Mouse (Mus musculus): ENCODE results near the gene Gm45208.
"Not testable (repeated sequence)": the region's sequence is repeated elsewhere in the genome, so short reads cannot be mapped to it uniquely, and the experiment has no call there.

Gm45208 gene

GRCm38 (mm10) chrX:7727176-7727575 is 5.1 kb downstream of the Gm45208 start:
- DNase-seq (ENCODE audit: low spot score in 2 of 2) = no peak

DNA sequence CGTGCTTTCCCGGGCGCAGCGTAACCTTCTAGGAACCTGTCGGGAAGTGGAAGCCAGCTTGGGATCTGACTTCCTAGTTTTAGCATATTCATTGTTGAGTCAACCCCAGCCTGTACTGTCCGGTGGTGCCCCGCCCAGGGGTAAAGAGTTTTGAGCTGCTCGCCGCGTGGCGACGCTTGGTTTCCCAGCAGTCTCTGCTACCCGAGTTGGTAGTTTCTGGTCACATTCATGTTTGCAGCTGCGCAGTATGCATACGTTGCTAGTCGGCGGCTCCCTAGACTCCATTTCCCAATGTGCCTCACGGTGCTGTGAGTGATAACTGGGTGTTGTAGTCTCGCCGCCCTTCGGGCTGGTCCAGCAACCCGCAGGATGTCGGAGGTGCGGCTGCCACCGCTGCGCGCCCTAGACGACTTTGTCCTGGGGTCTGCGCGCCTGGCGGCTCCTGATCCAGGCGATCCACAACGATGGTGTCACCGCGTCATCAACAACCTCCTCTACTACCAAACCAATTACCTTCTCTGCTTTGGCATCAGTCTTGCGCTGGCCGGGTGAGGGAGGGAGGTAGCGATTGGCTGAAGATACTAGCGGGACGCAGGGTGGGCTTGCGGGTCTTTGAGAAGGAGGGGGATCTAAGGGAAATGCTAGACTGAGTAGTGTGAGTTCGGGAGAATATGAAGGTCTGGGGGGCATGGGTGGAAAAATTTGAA is 6.3 kb downstream of the Gm45208 start, which contains the start of gene Praf2:
Praf2 (plus strand) TSS at position 225 of the 707 bp plus-strand sequence.
- peak; percentile 85 to 89 for DNase-seq (ENCODE audit: low spot score in 2 of 2)

DNA sequence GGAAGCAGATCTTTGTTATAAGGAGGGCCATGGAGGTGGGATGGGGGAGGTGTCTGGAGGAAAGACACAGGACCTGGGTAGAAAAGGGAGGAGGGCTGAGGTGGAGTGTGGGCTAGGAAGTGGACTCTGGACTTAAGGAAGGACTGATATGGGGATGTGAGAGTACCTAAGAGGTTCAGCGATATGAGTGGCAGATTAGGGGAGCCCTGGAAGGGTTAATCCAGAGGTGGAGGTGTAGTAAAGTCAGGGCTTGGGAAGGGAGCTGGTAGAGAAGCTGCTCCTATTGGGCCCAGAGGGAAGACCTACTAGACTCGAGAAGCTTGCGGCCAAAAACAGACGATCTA is 6.8 kb downstream of the Gm45208 start:
- no peak for DNase-seq (ENCODE audit: low spot score in 2 of 2)

- DNase-seq (ENCODE audit: low spot score in 2 of 2) = peak; percentile 29 to 39
These were observed 11.6 kb downstream of the Gm45208 start for GRCm38 (mm10) chrX:7733571-7734156.

GRCm38 (mm10) chrX:7739336-7740081 is 17.5 kb downstream of the Gm45208 start:
- DNase-seq (ENCODE audit: low spot score in 2 of 2) = no peak

DNA sequence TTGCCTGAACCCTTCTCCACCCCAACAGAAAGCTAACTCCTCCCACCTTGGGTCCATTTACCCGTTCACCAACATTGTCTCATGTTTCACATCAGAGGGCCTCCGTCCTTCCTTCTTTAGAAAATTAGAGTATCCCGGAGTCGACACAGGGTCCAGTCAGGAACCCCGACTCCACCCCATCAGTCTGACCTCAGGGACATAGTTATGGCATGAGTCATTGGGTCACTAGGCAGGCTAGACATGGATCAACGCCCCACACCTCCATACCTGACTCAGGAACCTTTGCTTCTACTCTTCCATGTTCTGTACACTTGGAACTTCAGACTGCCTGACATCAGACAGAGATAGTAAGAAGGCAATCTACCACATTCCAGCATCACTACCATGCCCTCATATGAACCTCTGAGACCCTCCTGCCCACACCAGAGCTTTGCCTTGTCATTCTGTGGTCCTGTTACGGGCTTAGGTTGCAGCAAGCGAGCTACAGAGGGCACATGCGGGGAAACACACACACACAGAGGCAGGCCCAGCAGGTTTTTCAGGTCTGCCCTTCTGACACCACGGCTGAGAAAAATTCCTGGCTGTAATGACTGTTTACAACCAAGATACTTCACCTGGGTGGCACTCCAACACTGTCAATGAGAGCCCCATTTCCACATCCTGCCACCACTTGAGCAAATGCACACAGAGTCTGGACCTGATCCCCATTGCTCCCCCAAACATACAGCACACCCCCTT is 18.2 kb downstream of the Gm45208 start:
- DNase-seq (ENCODE audit: low spot score in 2 of 2) = no peak

DNA sequence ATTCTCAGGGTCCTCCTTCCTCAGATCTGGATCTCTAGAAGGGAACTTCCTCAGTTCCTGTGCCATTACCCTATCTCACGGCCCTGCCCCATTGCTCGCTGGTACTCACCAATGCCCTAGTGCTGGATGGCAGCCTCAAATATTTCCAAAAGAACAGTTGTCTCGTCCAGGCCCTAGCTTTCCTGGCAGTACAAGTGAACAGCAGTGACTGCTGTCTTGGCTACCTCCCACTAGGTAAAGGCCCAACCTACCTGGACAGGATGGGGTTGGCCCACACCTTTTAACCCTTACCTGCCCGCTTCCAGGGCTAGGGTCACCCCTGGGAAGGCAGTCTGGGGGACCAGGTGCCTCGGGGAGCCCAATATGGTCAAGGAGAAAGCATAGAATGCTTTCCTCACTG is 19.1 kb downstream of the Gm45208 start:
- DNase-seq (ENCODE audit: low spot score in 2 of 2) = no peak

DNA sequence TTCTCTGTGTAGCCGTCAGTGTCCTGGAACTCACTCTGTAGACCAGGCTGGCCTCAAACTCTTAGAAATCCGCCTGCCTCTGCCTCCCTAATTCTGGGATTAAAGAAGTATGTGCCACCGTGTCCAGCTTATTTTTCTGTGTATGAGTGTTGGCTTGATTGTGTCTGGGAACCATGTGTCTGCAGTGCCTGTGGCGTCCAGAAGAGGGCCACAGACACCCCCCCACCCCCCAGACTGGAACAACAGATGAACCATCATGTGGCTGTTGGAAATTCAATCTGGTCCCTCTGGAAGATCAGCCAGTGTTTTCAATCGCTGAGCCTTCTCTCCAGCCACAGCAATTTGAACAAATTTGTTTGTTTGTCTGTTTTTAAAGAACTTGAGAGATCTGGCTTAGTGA is 21.4 kb downstream of the Gm45208 start:
- DNase-seq (ENCODE audit: low spot score in 2 of 2) = no peak

GRCm38 (mm10) chrX:7744940-7745339 is 22.9 kb downstream of the Gm45208 start:
- no peak for DNase-seq (ENCODE audit: low spot score in 2 of 2)

GRCm38 (mm10) chrX:7745429-7745828 is 23.4 kb downstream of the Gm45208 start:
- no peak for DNase-seq (ENCODE audit: low spot score in 2 of 2)

- peak; percentile 33 to 50 for DNase-seq (ENCODE audit: low spot score in 2 of 2)
These were observed 28.5 kb downstream of the Gm45208 start, which contains the start of gene Ccdc120 for GRCm38 (mm10) chrX:7750432-7751116. Gene Ccdc120, minus strand, starts transcription at chrX:7750905.

GRCm38 (mm10) chrX:7753627-7754026 is 31.6 kb downstream of the Gm45208 start:
- DNase-seq (ENCODE audit: low spot score in 2 of 2) = not testable (repeated sequence)

GRCm38 (mm10) chrX:7762137-7762920 is 40.3 kb downstream of the Gm45208 start, which contains the start of gene Tfe3:
Gene Tfe3, plus strand, starts transcription at chrX:7762560.
- peak; percentile 94 to 96 for DNase-seq (ENCODE audit: low spot score in 2 of 2)

GRCm38 (mm10) chrX:7762921-7763197 is 40.8 kb downstream of the Gm45208 start:
- no peak for DNase-seq (ENCODE audit: low spot score in 2 of 2)

DNA sequence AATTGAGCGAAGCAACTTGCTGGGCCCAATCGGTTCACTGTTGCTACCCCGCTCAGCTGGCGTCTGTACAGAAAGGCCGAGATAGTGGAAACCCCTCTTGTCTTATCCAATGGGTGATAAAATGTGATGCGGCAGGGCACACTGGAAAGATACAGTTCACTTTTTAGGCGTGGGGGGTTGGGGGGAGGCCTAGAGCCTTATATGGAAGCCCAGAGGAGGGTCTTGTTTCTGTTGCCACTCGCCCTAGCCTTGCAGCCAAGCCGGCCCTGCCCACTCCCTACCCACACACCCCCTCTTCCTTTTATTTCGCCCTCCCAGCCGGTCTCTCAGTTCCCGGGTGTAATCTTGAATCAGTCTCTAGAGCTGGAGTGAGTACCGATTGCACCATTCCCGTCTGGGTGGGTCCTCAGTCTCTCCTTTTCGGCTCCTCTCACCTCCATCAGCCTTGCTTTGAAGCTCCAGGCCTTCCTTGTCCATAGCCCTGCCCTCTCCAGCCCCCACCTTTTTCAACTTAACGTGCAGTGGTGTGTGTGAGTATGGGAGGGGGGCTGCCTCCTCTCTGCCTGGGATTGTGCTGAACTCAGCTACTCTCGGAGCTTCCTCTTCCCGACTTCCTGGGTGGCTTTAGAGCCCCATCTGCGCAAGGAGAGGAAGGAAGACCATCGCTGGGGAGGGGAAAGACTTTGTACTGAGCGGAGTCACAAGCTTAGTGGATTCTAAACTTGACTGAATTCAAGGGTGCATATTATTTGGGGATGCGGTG is 41.8 kb downstream of the Gm45208 start:
- DNase-seq (ENCODE audit: low spot score in 2 of 2) = peak; percentile 53 to 68

DNA sequence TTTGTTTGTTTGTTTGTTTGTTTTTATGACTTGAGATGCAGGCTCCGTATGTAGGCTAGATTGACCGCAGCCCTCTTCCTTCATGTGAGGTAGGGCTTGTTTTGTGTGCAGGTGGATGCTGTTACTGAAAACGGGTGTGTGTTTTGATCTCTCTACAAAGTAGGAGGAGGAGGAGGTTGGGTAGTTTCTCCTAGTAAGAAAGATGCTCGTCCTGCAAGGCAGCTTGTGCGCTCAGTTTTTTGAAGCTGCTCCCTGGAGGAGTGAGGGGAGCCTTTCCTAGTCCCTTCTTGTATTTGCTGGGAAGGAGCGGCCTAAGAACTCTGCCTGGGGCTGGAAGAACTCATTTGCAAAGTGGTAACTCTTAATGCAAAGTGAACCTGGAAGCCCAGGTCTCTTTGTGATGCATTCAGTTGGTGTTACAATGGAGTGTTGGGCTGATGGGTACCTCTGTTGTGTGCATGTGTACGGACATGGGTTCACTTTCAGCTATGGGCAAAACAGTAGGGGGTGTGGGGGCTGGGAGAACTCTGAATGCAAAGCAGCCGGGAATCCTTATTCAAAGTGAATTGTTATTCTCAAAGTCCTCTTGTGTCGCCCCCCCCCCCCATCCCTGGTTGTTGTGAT is 42.7 kb downstream of the Gm45208 start:
- DNase-seq (ENCODE audit: low spot score in 2 of 2) = no peak

- peak in 1 of 2 experiments; percentile 22 for DNase-seq (ENCODE audit: low spot score in 2 of 2)
These were observed 43.2 kb downstream of the Gm45208 start for GRCm38 (mm10) chrX:7765281-7765670.

GRCm38 (mm10) chrX:7765764-7766163 is 43.7 kb downstream of the Gm45208 start:
- peak; percentile 55 to 60 for DNase-seq (ENCODE audit: low spot score in 2 of 2)

- no peak for DNase-seq (ENCODE audit: low spot score in 2 of 2)
These were observed 47.4 kb downstream of the Gm45208 start for GRCm38 (mm10) chrX:7769302-7770017.

Measured in heart, adult 9 months (tissue).